ENCODE assay signal across 10 mouse cellular contexts in the genomic region with DNA sequence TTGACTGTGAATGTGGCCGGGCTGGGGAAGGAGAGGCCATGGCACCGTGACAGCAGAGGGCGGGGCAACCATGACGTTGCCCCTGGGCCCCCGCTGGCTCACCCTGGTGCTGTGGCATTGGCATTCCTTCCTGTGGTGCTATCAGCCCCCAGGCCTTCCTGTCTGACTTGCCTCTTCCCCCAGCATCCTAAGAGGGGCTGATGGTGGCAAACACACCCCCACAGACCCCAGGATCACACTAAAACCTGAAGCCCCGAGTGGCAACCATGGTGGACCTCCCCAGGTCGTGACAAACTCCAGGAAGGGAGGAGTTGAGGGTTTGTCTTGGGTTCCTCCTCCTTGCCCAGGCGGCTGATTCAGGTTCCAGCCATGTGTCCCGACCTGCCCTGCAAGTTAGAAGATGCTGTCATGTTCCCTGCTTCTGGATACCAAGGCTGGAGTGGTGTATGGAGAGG. TPM values are rescaled to one million over a fixed set of nuclear protein-coding genes. Genes with fewer than 3 reads are reported as not detected.
DNase-seq lines count a peak whose midpoint lies in the region; ATAC-seq and TF ChIP-seq lines count a peak whose summit lies in the region.
"Had no signal": no experiment of that assay in that cellular context is flagged by ENCODE, and none has a peak within 500 bp of the region (broad histone marks: within the 10 kb centered on the region; RNA-seq: fewer than 3 reads in every experiment).

No protein-coding gene starts in this region.

- WGBS in lung, postnatal 0 days: 31% methylated on average over 9 of the region's 9 CpGs
- 58% methylated on average over 9 of the region's 9 CpGs for WGBS in limb, embryonic 10.5 days
- WGBS in stomach, embryonic 15.5 days: 51% methylated on average over 9 of the region's 9 CpGs

- H3K27me3 ChIP-seq in lung, postnatal 0 days (replicated peaks; ENCODE audit: insufficient read depth, low read length): no peaks in the 10 kb centered on the region
- H3K27me3 ChIP-seq in limb, embryonic 10.5 days (ENCODE audit: low read depth, poor library complexity, severe bottlenecking): no peaks in the 10 kb centered on the region
- H3K27me3 ChIP-seq in stomach, embryonic 15.5 days (replicated peaks): no peaks in the 10 kb centered on the region
- H3K27me3 ChIP-seq: embryonic facial prominence, embryonic 12.5 days had no signal

- no peak overlapping the region for H3K9ac ChIP-seq in lung, postnatal 0 days (replicated peaks; ENCODE audit: low read depth)
- H3K9ac ChIP-seq in stomach, embryonic 15.5 days: no peak overlapping the region
- H3K9ac ChIP-seq: embryonic facial prominence, embryonic 12.5 days had no signal

- ATAC-seq in lung, postnatal 0 days: peak; percentile 52
- ATAC-seq in stomach, embryonic 15.5 days (ENCODE audit: insufficient read depth, low FRiP score, low read depth): peak; percentile 68

- no peak overlapping the region for H3K4me2 ChIP-seq in lung, postnatal 0 days (replicated peaks; ENCODE audit: low read depth, low read length)
- H3K4me2 ChIP-seq in stomach, embryonic 15.5 days: peak overlapping the region; percentile 11
- H3K4me2 ChIP-seq: embryonic facial prominence, embryonic 12.5 days had no signal

- 0 out of 2 replicates have a peak overlapping the region, but pooled peaks have one; percentile 51 for H3K27ac ChIP-seq in lung, postnatal 0 days (ENCODE audit: low read length)
- peak overlapping the region; percentile 65 for H3K27ac ChIP-seq in limb, embryonic 10.5 days
- H3K27ac ChIP-seq in stomach, embryonic 15.5 days: peak overlapping the region; percentile 61; the same call in 1 of the 2 replicates
- H3K27ac ChIP-seq: embryonic facial prominence, embryonic 12.5 days had no signal

- no peak for TF ChIP-seq CTCF in lung, postnatal 0 days (IDR thresholded peaks at IDR 0.05)

- DNase-seq in lung, postnatal 0 days (ENCODE audit: low spot score): peak; percentile 34
- no peak for DNase-seq in lung, postnatal 36 days
- DNase-seq in c-Kit-positive CD71-positive TER-119-positive erythroid progenitor cells, embryonic 14.5 days (ENCODE audit: low spot score): peak; percentile 60
- no peak for DNase-seq in limb, embryonic 10.5 days (ENCODE audit: low spot score)
- DNase-seq in layer of hippocampus, adult 9-10 months (ENCODE audit: low spot score): no peak
- no peak for DNase-seq in Muller cell, postnatal 12 days (ENCODE audit: inconsistent ontology term)
- DNase-seq: gastrocnemius, postnatal 14 days; thymus, adult 18-20 months had no signal

- TF ChIP-seq EP300 in lung, postnatal 0 days (IDR thresholded peaks at IDR 0.05): no peak

- H3K4me1 ChIP-seq in lung, postnatal 0 days (ENCODE audit: insufficient read depth, low read depth, low read length): peaks cover 9% of the 10 kb centered on the region; the same call in 1 of the 2 replicates
- peaks cover 47% of the 10 kb centered on the region for H3K4me1 ChIP-seq in limb, embryonic 10.5 days
- peaks cover 19% of the 10 kb centered on the region for H3K4me1 ChIP-seq in stomach, embryonic 15.5 days

- H3K9me3 ChIP-seq in lung, postnatal 0 days (ENCODE audit: low read length): no peaks in the 10 kb centered on the region
- H3K9me3 ChIP-seq in limb, embryonic 10.5 days (replicated peaks): no peaks in the 10 kb centered on the region
- H3K9me3 ChIP-seq in stomach, embryonic 15.5 days: no peaks in the 10 kb centered on the region
- H3K9me3 ChIP-seq: embryonic facial prominence, embryonic 12.5 days had no signal

- H3K36me3 ChIP-seq in lung, postnatal 0 days (ENCODE audit: insufficient read depth, low read length): no peaks in the 10 kb centered on the region
- H3K36me3 ChIP-seq in limb, embryonic 10.5 days: no peaks in the 10 kb centered on the region
- H3K36me3 ChIP-seq in stomach, embryonic 15.5 days: no peaks in the 10 kb centered on the region
- H3K36me3 ChIP-seq: embryonic facial prominence, embryonic 12.5 days had no signal

- H3K4me3 ChIP-seq in lung, postnatal 0 days (ENCODE audit: low read depth, low read length): no peak overlapping the region
- H3K4me3 ChIP-seq in limb, embryonic 10.5 days: no peak overlapping the region
- H3K4me3 ChIP-seq in stomach, embryonic 15.5 days (replicated peaks): 0 out of 2 replicates have a peak overlapping the region, but pooled peaks have one; percentile 9
- H3K4me3 ChIP-seq: embryonic facial prominence, embryonic 12.5 days had no signal

RNA-seq across cellular contexts. Expression of gene Tmem40, which starts 3.2 kb away (rescaled TPM):
- 4.9 and 5.5 TPM in 2 replicates for polyA plus RNA-seq in lung, postnatal 0 days (2015; fragmentation: Nextera tagmentation; extraction: Ambion mirVana)
- polyA plus RNA-seq in limb, embryonic 10.5 days (2016; fragmentation: Nextera tagmentation; extraction: Ambion mirVana): 0.95 and 1.8 TPM in 2 replicates
- 8.2 and 14.9 TPM in 2 replicates for polyA plus RNA-seq in stomach, embryonic 15.5 days (2015; fragmentation: Nextera tagmentation; extraction: Ambion mirVana)

RNA-seq across cellular contexts. Expression of gene Cand2, which starts 15.3 kb away (rescaled TPM):
- 2.5 and 3.0 TPM in 2 replicates for polyA plus RNA-seq in lung, postnatal 0 days (2015; fragmentation: Nextera tagmentation; extraction: Ambion mirVana)
- polyA plus RNA-seq in limb, embryonic 10.5 days (2016; fragmentation: Nextera tagmentation; extraction: Ambion mirVana): 73.1 and 88.1 TPM in 2 replicates
- 19.9 and 22.6 TPM in 2 replicates for polyA plus RNA-seq in stomach, embryonic 15.5 days (2015; fragmentation: Nextera tagmentation; extraction: Ambion mirVana)

RNA-seq across cellular contexts. Expression of gene Rpl32, which starts 49.5 kb away (rescaled TPM):
- polyA plus RNA-seq in lung, postnatal 0 days (2015; fragmentation: Nextera tagmentation; extraction: Ambion mirVana): 1,730 and 1,790 TPM in 2 replicates
- 1,689 and 1,952 TPM in 2 replicates for polyA plus RNA-seq in limb, embryonic 10.5 days (2016; fragmentation: Nextera tagmentation; extraction: Ambion mirVana)
- polyA plus RNA-seq in stomach, embryonic 15.5 days (2015; fragmentation: Nextera tagmentation; extraction: Ambion mirVana): 2,176 and 2,210 TPM in 2 replicates

Comparison
In these comparisons a context has a peak if more than half of its experiments do, and no peak if none do; other contexts are left out.
1. DNase-seq: peak in lung, postnatal 0 days (single experiment) and c-Kit-positive CD71-positive TER-119-positive erythroid progenitor cells, embryonic 14.5 days (single experiment); none in lung, postnatal 36 days (single experiment), limb, embryonic 10.5 days (single experiment), layer of hippocampus, adult 9-10 months (single experiment) and Muller cell, postnatal 12 days (single experiment).
2. Peak in every context shown above with its lines, with median percentiles within 50 percentile points of each other: H3K27ac ChIP-seq.